Mouse (Mus musculus) T-helper 17 cell (primary cell): ENCODE data around the gene Selplg.

Experiments
- in situ Hi-C, 2 experiments: fragments of 300-600 bp; cut with MboI, MseI; formaldehyde crosslinking; loops; 1 replicate in 1 of 2; 2 replicates in 1 of 2; pipeline ENCODE4 v1.15.1; 2025; ENCODE audit warnings: high pct_unique_total_duplicates in 2 of 2

Gene Selplg

DNA sequence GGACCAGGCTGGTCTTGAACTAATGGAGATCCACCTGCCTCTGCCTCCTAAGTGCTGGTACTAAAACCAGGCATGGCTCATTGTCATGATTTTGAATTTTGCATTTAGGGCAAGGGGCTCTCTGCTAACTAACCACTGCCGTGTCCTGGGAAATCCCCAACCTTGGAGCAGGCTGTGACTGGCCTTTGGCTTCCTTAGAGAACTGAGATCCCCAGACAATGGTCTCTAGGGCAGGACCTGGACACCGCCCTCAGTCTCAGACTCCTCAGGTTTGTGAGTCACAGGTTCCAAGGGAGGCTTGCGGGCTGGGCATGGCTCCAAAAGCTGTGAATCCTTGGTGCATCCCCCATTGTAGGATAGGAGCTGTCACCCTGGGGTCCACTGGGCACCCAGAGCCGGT, 5.8 kb downstream of the Selplg start:
- in situ Hi-C loops = loop anchor here in 1 of 2 experiments (5.0 to 10.0 kb wide), 2 partner anchors 1552 to 1656 kb away; partner anchors contain the start of genes Sirt4 and Tpst2

DNA sequence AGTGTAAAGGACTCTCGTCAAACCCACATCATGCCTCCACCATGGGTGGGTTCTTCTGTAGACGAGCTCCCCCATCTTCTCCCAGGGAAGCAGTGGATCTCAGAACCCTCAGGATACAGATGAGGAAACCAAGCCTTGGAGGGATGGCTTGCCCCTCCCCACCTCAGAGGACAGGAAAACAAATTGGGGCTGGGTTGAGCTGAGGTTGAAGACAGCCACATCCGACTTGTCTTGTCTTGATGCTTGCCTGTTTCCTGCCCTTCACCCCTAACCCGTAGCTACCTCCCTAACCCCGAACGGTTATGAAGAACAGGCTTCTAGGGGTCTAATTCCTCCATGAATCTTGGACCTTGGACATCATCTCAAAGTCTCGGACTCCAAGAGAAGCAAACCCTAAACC, 6.9 kb downstream of the Selplg start:
- in situ Hi-C loops = loop anchor here in 1 of 2 experiments (5.0 to 10.0 kb wide), 2 partner anchors 1551 to 1657 kb away; partner anchors contain the start of genes Sirt4 and Tpst2

DNA sequence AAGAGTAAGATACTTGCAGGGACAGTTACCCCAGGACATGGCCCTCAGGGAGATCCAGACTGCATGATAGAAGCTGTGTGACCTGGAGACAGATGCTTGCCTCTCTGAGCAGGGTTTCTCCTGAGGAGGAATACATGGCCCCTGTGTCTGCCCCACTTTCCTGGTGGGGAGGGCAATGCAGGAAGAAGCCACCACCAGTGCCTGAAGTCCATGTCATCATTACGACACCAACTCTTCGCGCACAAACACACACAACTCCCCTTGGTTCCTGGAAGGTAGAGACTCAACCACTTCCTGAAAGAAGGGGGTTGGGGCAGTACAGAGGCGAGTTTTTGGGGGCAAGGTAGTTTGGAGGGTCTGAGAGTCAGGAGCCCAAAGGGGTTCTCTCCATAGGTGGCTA, 8.2 kb downstream of the Selplg start:
- in situ Hi-C loops = loop anchor here in 1 of 2 experiments (10.0 kb wide), 1 partner anchor 1549 kb away; the partner anchor contains the start of gene Tpst2

DNA sequence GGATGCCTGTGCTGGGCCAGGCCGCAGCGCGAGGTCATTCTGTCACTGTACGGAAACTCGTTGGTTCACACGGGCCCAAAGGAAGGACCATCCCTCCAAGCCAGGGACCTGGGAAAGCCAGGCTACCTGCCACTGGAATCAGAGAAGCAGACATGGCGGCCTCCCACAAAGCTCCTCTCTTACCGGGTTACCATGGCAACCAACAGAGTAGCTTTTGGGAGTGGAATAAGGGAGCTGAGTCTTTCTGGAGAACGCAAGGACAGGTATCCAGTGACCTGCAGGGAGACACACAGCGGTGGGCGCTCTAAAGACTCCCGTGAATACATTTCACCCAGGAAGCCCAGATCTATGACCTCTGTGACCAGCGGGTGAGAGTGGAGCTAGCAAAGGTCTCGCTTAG, 13.9 kb downstream of the Selplg start:
- in situ Hi-C loops = loop anchor here (5.0 to 10.0 kb wide), 2 partner anchors 234 to 451 kb away; no protein-coding TSS in a partner anchor

DNA sequence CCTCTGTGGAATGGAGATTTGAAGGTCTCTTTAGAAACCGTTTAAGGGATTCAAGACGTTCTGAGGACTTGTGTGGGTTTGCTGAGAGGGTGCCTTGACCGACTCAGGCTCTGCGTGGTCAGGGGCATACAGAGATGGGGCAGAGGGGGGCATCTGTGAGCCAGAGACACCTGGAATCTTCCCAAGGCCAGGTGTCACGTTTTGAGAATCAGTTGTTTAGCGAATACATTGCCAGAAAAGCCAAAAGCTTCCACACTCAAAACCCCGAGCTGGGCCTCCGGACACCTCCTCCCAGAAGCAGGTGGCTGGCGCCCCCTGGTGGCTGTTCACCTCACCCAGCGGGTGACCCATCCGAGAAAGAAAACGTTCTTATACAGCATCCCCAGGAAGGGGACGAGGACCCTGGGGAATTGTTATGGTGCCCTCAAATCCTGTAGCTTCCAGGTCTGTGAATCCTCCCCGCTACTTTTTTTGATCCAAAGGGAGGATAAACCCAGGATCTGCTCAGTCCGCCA, 16.7 kb downstream of the Selplg start:
- in situ Hi-C loops = loop anchor here (5.0 to 10.0 kb wide), 2 partner anchors 231 to 448 kb away; no protein-coding TSS in a partner anchor

DNA sequence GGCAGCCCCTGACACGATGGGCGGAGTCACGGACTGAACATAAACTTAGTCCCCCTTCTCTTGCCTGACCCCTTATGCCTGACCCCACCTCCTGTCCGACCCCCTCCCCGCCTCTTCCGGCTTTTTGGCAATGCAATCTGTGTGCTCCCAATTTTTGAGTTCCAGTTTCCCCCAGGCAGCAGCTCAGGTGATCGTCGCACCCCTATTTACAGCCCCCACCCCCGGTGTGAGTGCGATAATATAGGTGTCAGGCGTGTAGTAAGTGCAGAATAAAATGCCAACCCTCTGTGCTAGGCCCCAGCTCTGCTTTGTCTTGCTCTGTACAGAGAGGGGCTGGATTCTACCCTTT, 17.4 kb downstream of the Selplg start:
- in situ Hi-C loops = loop anchor here (5.0 to 10.0 kb wide), 2 partner anchors 230 to 448 kb away; no protein-coding TSS in a partner anchor

DNA sequence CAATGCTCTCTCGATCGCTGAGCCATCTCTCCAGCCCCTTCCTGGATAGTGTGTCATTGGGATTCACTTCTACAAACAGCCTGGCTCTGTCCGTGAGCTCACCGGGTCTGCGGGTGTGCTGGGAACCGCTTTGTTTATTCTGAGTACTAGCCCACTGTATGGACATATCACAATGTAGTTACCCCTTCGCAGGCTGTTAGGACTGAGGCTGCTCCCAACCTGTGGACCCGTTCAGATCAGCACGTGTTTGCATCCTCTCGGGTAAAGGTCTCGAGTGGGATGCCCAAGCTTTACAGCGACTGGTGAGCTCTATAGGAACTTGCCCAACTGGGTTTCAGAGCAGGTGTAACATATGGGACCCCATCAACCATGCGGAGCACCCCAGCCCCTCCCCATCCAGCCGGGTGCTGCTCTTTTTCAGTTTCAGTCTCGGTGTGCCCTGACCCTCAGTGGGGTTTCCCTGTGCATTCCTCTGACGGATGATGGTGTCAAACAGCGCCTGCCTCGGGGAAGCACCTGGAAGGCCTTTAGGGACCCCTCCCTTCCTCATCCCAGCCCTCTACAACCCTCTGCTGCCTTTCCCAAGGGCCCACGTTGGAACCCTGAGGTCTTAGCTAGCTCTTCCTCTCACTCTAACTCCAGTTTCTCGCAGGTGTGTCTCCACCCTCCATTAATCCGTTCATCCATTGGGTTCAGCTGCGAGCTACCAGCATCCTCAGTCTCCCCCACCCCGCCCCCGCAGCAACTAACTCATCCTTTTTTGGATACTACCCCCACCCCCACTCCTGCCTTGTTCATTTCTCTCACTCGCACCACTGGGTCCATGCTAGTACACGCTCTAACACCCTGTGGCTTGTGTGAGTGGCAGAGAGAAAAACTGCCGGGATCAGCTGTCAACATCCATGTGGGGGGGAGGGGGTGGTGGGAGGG, 18.1 kb downstream of the Selplg start:
- in situ Hi-C loops = loop anchor here (5.0 to 10.0 kb wide), 3 partner anchors 42 to 447 kb away; partner anchors contain the start of genes Iscu (in 2 of the 2) and Sart3 (in 2 of the 2)

DNA sequence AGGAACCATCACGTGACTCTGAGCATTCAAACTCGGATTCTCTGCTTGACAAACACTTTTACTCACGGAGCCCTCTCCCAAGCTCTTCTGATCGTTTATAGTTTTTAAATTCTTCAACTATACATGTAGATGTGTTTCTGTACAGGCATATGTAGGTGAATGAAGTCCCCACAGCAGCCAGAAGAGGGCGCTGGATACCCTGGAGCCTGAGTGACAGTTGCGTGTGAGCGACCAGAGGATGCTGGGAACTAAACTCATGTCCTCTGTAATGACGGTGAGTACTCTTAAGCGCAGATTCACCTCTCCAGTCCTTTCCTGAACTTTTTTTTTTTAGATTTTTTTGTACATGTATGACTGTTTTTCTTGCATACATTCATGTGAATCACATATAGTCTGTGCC, 18.8 kb downstream of the Selplg start:
- in situ Hi-C loops = loop anchor here (5.0 to 10.0 kb wide), 2 partner anchors 41 to 229 kb away; partner anchors contain the start of genes Iscu (in 2 of the 2) and Sart3 (in 2 of the 2)

DNA sequence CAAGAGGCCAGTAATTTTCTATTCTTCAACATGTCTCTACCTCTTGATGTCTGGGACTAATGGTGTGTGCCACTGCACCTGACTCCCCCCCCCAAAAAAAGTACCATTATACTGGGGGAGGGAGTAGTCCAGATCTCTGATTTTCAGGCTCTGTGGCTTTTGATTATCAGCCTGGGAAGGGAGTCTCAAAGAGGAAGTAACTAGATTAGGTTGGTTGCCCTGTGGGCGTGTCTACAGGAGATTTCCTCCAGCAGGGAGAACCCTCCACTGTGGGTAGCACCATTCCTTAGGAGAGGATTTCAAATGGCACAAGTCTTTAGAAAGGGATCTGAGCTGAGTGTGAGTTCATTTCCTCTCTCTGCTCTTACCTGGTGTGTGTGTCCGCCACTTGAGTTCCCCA, 19.8 kb downstream of the Selplg start:
- in situ Hi-C loops = loop anchor here (5.0 to 10.0 kb wide), 2 partner anchors 40 to 228 kb away; partner anchors contain the start of genes Iscu (in 2 of the 2) and Sart3 (in 2 of the 2)

DNA sequence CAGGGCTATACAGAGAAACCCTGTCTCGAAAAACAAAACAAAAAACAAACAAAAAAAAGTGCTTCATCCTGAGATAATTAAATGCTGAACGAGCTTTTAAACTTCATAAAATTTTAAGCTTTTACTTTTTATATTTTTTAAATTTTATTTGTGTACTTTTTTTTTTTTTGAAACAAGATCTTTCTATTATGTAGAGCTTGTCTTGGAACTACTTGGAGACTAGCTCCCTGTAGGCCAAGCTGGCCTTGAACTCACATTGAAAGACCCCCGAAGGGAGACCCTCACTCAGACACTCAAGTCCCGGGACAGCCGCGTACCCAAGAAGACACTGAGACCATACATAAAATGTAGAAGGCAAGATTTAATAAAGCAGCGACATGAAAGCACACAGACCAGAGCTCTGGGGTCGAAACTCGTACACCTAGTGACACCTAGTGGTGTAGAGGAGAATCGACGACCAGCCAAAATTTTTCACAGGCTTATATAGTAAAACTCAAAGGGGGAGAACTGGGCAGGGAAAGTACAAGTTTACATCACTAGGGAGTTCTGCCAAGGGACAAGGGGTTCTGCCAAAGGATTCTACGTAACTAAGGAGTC, 20.5 kb downstream of the Selplg start:
- in situ Hi-C loops = loop anchor here (5.0 to 10.0 kb wide), 2 partner anchors 40 to 227 kb away; partner anchors contain the start of genes Iscu (in 2 of the 2) and Sart3 (in 2 of the 2)

DNA sequence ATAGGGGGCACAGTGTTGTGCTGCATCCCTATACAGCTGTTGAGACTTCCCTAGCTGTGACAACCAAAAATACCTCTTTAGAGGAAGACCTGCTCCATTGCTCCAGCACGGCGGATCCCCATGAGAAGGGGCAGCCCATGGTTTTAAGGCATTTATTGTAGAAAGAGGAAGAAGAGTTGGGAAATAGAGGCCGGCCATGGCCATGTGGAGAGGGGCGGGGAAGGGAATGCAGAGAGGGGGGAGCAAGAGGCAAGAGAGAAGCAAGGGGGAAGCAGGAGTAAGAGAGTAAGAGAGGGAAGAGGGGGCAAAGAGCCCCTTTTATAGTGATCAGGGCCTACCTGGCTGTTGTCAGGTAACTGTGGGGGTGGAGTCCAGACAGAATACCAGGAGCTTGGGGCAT, 22.3 kb downstream of the Selplg start:
- in situ Hi-C loops = loop anchor here (5.0 to 10.0 kb wide), 2 partner anchors 38 to 225 kb away; partner anchors contain the start of genes Iscu (in 2 of the 2) and Sart3 (in 2 of the 2)

DNA sequence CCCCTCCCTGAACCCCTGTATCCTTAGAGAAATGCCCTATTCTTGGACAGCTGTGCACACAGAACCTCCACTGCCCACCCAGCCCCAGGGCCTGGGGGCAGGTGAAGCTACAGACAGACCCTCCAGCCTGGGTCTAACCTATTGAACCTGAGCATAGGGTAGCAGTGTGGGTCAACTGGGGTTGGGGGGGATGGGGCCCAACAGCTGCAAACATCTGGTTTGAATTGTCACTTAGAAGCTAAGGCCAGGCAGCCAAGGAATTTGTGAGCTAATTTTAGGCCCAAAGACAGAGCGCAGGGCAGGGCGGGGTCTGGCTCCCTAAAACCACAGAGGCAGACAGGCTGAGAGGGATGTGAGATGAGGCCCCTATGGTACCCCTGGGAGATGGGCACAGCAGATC, 24.3 kb downstream of the Selplg start:
- in situ Hi-C loops = no loop called here

DNA sequence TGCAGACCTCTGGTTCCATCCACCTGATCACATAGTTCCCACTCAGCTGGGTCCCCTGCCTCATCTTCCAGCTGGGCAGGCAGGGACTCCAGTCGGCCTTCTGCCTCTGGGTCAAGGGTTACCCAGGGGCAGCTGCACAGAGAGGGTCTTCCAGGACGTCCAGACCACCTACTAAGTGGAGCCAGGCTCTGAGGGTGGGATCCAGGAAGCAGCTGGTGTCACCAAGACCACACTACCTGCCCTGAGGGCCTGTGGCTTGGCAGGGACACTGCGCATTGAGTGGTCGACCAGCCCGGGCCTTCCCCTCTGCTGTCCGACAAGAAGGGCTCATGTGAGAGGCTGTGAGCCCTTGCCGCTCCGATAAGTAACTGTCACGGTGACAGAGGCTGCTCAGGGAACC, 24.7 kb downstream of the Selplg start:
- in situ Hi-C loops = no loop called here

DNA sequence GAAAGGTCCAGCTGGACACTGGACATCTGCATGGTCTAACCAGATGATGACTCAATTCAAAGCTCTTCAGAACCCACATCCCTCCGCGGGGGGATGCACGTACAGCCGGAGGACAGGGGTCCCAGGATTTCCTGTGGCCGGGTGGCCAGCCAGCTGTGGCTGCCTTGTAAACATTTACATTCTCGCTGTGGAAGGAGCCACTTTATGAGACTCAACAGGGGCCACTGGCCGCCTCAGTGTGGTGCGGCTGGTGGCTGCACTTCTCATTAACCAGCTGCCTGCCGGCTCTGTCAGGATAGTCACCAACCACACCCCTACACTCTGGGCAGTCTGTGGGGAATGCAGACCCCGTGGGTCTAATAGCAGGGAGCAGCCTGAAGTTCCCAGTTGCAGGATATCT, 26.0 kb downstream of the Selplg start:
- in situ Hi-C loops = no loop called here

DNA sequence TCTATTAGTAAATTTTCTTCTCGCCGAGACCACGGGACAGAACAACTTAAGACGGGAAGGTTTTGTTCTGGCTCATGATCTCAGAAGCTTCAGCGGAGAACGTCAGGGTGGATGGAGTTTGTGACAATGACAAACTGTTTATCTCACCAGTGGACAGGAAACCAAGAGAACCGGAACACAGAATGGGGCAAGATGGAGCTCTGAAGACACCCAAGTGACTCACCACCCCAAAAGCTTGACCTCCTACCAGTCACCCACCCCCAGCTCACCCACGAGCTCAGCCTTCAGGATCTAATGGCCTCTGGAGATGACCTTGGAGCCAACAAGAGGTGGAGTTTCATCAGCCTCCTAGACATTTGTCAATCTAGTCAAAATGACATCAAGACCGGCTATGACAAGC, 27.1 kb downstream of the Selplg start:
- in situ Hi-C loops = no loop called here

DNA sequence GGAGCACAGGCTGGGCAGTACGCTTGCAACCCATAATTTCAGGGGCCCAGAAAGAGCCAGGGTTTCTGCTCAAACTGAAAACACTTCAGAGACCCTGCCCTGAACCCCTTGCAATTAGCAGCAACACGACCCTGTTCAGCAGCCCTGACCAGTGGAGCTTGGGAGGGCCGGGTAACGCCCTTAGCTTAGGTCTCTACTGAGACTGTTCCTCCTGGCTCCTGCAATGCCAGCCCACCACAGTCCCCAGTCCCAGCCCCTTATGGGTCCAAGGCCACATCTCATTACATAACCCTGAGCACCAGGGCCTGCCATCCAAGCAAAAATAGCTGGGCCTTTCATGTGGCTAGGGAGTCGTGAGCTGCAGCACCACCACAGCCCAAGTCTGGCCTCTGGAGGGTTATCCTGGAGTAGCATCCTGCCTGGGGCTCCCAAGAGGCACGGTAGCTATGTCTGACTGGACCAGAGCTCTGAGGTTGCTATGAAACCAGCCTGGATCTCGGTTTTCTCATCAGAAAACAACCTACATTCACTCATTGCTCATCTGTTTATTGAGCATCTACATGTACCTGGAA, 28.0 kb downstream of the Selplg start:
- in situ Hi-C loops = loop anchor here in 1 of 2 experiments (5.0 kb wide), 1 partner anchor 332 kb away; no protein-coding TSS in a partner anchor

DNA sequence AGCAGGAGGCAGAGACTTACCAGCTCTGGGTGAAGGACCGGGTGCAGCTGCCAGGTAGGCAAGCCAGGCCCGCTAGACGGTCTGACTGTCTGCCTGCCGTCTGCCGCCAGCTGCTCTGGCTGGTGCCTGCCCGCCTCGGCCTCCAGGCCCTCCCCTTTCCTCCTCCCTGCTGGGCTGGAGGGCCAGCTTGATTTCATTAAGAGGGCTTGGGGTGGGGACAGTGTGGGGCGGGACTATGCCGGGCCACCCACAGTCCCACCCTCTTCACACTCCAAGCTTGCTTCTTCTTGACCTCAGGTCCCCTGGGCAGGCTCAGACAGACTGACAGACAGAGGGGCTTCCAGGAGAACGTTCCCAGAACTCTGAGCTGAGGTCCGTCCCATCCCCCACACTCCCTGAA, 32.2 kb downstream of the Selplg start, which contains the start of gene Tmem119:
Gene Tmem119 (minus strand): TSS at position 237 of the 400 bp plus-strand sequence.
- in situ Hi-C loops = loop anchor here in 1 of 2 experiments (5.0 kb wide), 1 partner anchor 328 kb away; no protein-coding TSS in a partner anchor

DNA sequence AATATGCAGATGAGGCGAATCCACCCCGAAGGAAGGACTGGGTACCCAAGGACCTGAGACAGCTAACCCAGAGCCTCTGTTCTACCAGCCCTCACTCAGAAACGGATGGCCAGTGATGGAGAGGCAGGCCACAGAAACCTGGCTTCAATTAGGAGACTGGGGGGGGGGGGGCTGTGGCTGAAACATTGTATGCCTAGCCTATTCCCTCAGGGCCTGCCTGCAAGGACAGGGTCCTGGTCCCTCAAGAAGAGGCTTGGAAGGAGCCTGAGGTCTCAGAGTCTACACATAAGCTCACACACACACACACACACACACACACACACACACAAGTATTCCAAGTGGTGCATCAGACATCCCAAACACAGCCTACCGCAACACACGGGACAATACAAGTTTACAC, 32.8 kb downstream of the Selplg start:
- in situ Hi-C loops = loop anchor here in 1 of 2 experiments (5.0 kb wide), 1 partner anchor 327 kb away; no protein-coding TSS in a partner anchor

DNA sequence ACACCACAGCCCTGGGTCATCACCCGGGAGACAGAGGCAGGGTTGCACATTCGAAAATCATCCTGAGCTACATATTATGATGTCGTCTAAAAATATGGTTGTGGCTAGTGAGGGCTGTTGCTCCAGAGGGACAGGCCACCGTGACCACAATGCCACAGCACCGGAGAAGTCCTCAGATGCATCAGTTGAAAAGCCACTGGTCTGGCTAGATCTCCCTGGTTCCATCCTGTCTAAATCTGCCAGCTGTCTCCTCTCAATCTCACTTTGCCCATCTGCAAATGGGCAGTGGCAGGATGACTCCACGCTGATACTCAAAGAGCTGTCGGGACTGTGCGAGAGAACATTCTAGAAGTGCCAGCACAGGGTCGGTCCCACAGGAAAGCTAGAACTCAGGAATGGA, 33.9 kb downstream of the Selplg start:
- in situ Hi-C loops = no loop called here

DNA sequence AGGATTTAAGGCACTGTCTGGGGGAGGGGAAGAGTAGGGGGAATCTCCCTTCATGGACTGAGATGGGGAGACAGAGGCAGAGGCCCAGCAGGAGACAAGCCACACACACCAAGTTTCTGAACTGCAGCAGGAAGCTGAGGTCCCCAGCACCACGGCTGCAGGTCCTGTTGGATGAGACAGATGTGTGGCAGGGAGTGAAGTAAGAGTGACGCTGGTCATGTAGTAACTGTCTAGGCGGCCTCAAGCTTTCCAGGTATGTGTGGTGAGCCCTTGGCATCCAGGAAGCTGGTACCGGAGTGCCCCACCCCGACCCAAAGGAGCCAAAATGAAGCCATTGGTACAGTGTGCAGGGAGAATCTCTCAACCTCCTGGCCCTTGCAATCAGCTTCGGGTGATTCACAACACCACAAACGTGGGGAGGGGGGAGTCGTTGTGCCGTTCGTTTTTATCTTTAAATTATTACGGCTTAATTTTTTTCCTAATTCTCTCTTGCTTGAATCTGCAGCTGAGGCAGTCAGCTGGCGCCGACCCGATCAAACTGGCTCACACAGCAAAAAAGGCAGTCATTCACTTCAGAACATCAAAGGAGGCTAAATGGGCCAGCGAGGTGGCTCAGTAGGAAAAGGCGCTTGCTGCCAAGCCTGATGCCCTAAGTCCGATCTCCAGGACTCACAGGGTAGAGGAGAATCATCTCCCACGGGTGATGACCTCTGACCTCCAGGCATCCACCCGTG, 35.1 kb downstream of the Selplg start:
- in situ Hi-C loops = no loop called here
